Mouse (Mus musculus) inflammation-experienced regulatory T-cells (primary cell): ENCODE measurements around the gene Zfp11. TPM values are rescaled to one million over a fixed set of nuclear protein-coding genes. Genes with fewer than 3 reads are reported as not detected.

ENCODE experiments used
- polyA plus RNA-seq, 2 experiments: library from polyadenylated mRNA; unstranded; fragments of 100-300 nt; shearing (Covaris generic); gene quantifications; one replicate each; pipeline ENCODE4 v1.2.1; 2017

Zfp11 gene
- 1 to 10 TPM; 3.1 to 4.4 TPM for polyA plus RNA-seq

GRCm38 (mm10) chr5:129670036-129670458 is at the start of gene Zfp11:
Gene Zfp11, minus strand, starts transcription at chr5:129670099.

GRCm38 (mm10) chr5:129715326-129715861 is 45.5 kb upstream of the Zfp11 start, which contains the start of gene Mrps17:
Gene Mrps17, plus strand, starts transcription at chr5:129715497.

GRCm38 (mm10) chr5:129708412-129708811 is 38.5 kb upstream of the Zfp11 start, which contains the start of gene Sept14:
Gene Sept14, minus strand, starts transcription at chr5:129708512.

Other genes starting within 250 kb of the Zfp11 start
- 10 to 100 TPM; 46.2 to 52.0 TPM for gene Sfswap, start 168.9 kb downstream of the Zfp11 start, polyA plus RNA-seq
- 1 to 10 TPM; 1.5 to 3.6 TPM for gene Mmp17, start 85.9 kb downstream of the Zfp11 start, polyA plus RNA-seq
- under 1 TPM; 0.30 to 0.54 TPM for gene Sept14, start 38.4 kb upstream of the Zfp11 start, polyA plus RNA-seq
- 100 to 1,000 TPM in 1 of 2 experiments, 10 to 100 TPM in 1; 89.5 to 115 TPM for gene Mrps17, start 45.4 kb upstream of the Zfp11 start, polyA plus RNA-seq
- 10 to 100 TPM; 27.5 to 38.4 TPM for gene Nipsnap2, start 55.0 kb upstream of the Zfp11 start, polyA plus RNA-seq
- gene Psph, start 117.3 kb upstream of the Zfp11 start, polyA plus RNA-seq = 10 to 100 TPM; 54.0 to 61.0 TPM
- 10 to 100 TPM; 22.9 to 40.9 TPM for gene Sumf2, start 176.9 kb upstream of the Zfp11 start, polyA plus RNA-seq
- gene Chchd2, start 217.4 kb upstream of the Zfp11 start, polyA plus RNA-seq = 100 to 1,000 TPM; 415 to 430 TPM
- gene Zbed5, start 225.6 kb upstream of the Zfp11 start, polyA plus RNA-seq = 1 to 10 TPM; 1.3 to 3.4 TPM
- gene Phkg1, start 228.4 kb upstream of the Zfp11 start, polyA plus RNA-seq = 1 to 10 TPM; 1.2 to 1.7 TPM
- 1 to 10 TPM in 1 of 2 experiments, under 1 TPM in 1; 0.36 to 2.4 TPM for gene Nupr1l, start 238.4 kb upstream of the Zfp11 start, polyA plus RNA-seq